Mouse (Mus musculus) stomach, postnatal 0 days (tissue): ENCODE measurements around the gene Zfp3. TPM values are rescaled to one million over a fixed set of nuclear protein-coding genes. Genes with fewer than 3 reads are reported as not detected.

ENCODE experiments used
- ATAC-seq: fragments of 200-750 bp; cut with Nextera tagmentation; 2 replicates; pipeline ENCODE4 v1.8.0; 2017; ENCODE audit not compliant: low FRiP score, low TSS enrichment
- DNase-seq: peaks from one replicate; pipeline ENCODE4 v3.0.0-alpha.2; 2016; ENCODE audit warnings: low spot score
- H3K27ac ChIP-seq: fragments of 300-500 bp; sonication (generic); replicated peaks from 2 replicates; pipeline ENCODE4 v1.5.1; 2014; ENCODE audit warnings: mild to moderate bottlenecking, control low read depth
- H3K27me3 ChIP-seq: fragments of 300-500 bp; sonication (generic); 2 replicates; pipeline ENCODE4 v1.6.1; 2014; ENCODE audit warnings: low read length; ENCODE audit not compliant: control insufficient read depth, insufficient read depth
- H3K36me3 ChIP-seq: fragments of 300-500 bp; sonication (generic); 2 replicates; pipeline ENCODE4 v1.6.1; 2014; ENCODE audit warnings: low read length, mixed read lengths; ENCODE audit not compliant: control insufficient read depth, insufficient read depth
- H3K4me1 ChIP-seq: fragments of 300-500 bp; sonication (generic); replicated peaks from 2 replicates; pipeline ENCODE4 v1.6.1; 2014; ENCODE audit warnings: antibody characterized with exemption; ENCODE audit not compliant: control insufficient read depth, insufficient read depth
- H3K4me2 ChIP-seq: fragments of 300-500 bp; sonication (generic); replicated peaks from 2 replicates; pipeline ENCODE4 v1.6.1; 2014; ENCODE audit warnings: low read depth, mild to moderate bottlenecking, control low read depth, moderate library complexity
- H3K4me3 ChIP-seq: fragments of 300-500 bp; sonication (generic); 2 replicates; pipeline ENCODE4 v1.5.1; 2014; ENCODE audit warnings: low read depth, low read length, control low read depth
- H3K9ac ChIP-seq: fragments of 300-500 bp; sonication (generic); 2 replicates; pipeline ENCODE4 v1.6.1; 2014; ENCODE audit warnings: mild to moderate bottlenecking, low read length, control low read depth, mixed read lengths
- H3K9me3 ChIP-seq: fragments of 300-500 bp; sonication (generic); 2 replicates; pipeline ENCODE4 v1.6.1; 2016; ENCODE audit warnings: low read length; ENCODE audit not compliant: control insufficient read depth
- CTCF ChIP-seq: IDR thresholded peaks from 2 replicates; pipeline ENCODE4 v1.5.1; 2016; ENCODE audit warnings: antibody characterized with exemption, low read depth, mild to moderate bottlenecking, moderate library complexity
- EP300 ChIP-seq: optimal IDR thresholded peaks from 2 replicates; pipeline ENCODE3; 2016; ENCODE audit warnings: antibody characterized with exemption
- WGBS: fragments of 180-500 bp; shearing (Covaris S2); extraction: QIAGEN DNeasy Blood & Tissue Kit; methylation state at CpG from one replicate; pipeline ENCODE4 v1.1.7; 2014; 5-methylcytosine and 5-hydroxymethylcytosine counted together
- polyA plus RNA-seq: library from polyadenylated mRNA; unstranded; fragments of >200 nt; fragmentation: Nextera tagmentation; extraction: Ambion mirVana; gene quantifications from 2 replicates; pipeline ENCODE4 v1.2.1, GENCODE M21; 2015

Gene Zfp3
- polyA plus RNA-seq, 1 experiment from 2014 or later = 3.4 TPM

DNA sequence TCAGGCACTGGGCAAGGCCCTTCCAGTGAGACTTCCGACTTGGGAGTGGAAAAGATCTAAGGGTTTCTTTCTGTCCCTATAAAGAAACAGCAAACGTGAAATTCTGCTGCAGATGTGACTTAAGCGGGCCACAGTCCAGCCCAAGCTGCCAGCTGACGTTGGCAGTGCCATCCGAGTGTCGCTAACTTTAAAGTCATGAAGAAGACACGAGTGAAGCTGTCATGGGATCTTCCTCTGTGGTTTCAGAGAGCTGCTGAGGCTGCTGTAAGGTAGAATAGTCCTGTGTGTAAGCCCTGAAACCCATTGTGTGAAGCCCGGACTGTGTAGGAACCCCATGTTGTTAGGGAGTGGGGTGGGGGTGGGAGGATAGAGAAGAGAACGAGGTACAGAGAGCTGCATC, 1.4 kb upstream of the Zfp3 start:
- Histone ChIP-seq H3K4me3 (no peak overlapping the region), H3K4me1 (peaks cover 2% of the 10 kb centered on the region; the same call in 1 of the 2 replicates), H3K4me2 (no peak overlapping the region), H3K9me3 (no peaks in the 10 kb centered on the region), H3K36me3 (no peaks in the 10 kb centered on the region), H3K27ac (no peak overlapping the region), H3K27me3 (no peaks in the 10 kb centered on the region), H3K9ac (no peak overlapping the region)
- WGBS = 86% methylated on average over 9 of the region's 9 CpGs
- ATAC-seq (no peak), DNase-seq (no peak)
- no peak for TF ChIP-seq EP300
- TF ChIP-seq CTCF = no peak

- Histone ChIP-seq H3K27me3 (no peaks in the 10 kb centered on the region), H3K27ac (peak overlapping the region; percentile 61), H3K4me1 (peaks cover 2% of the 10 kb centered on the region; the same call in 1 of the 2 replicates), H3K4me2 (peak overlapping the region; percentile 74), H3K9ac (peak overlapping the region; percentile 77), H3K36me3 (no peaks in the 10 kb centered on the region), H3K9me3 (no peaks in the 10 kb centered on the region), H3K4me3 (peak overlapping the region; percentile 65)
- ATAC-seq = no peak; the same call in 1 of the 2 replicates
- TF ChIP-seq EP300 (no peak), CTCF (no peak)
- DNase-seq = no peak
- WGBS = 27% methylated on average over 3 of the region's 3 CpGs
These were observed 450 bp upstream of the Zfp3 start for GRCm38 (mm10) chr11:70763582-70763935.

GRCm38 (mm10) chr11:70765776-70766445, 1.9 kb downstream of the Zfp3 start:
- H3K4me1 ChIP-seq = peaks cover 2% of the 10 kb centered on the region; the same call in 1 of the 2 replicates
- no peak for TF ChIP-seq EP300
- no peak for TF ChIP-seq CTCF
- H3K27ac ChIP-seq = no peak overlapping the region; the same call in 1 of the 2 replicates
- no peak overlapping the region for H3K9ac ChIP-seq
- ATAC-seq = no peak
- H3K27me3 ChIP-seq = no peaks in the 10 kb centered on the region
- no peaks in the 10 kb centered on the region; the same call in 1 of the 2 replicates for H3K36me3 ChIP-seq
- H3K4me2 ChIP-seq = no peak overlapping the region
- 61% methylated on average over 16 of the region's 16 CpGs for WGBS
- DNase-seq = no peak
- no peak overlapping the region for H3K4me3 ChIP-seq
- H3K9me3 ChIP-seq = no peaks in the 10 kb centered on the region

DNA sequence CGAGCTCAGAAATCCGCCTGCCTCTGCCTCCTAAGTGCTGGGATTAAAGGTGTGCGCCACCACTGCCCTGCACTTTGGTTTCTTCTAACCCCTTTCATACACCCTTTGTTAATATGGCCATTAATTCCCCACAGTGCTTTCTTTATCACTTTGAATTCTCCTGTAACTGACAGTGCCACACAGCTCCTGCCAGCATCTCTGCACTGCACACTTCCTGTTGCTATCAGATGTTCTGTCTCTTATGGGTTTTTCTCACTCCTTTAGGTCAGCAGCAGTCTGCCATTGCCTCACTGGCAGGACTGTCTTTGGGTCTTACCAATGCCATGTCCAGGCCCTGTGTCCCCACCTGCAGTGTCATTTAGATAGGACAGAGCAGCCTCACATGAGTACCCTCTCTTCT, 6.8 kb downstream of the Zfp3 start:
- Histone ChIP-seq H3K9ac (no peak overlapping the region), H3K9me3 (no peaks in the 10 kb centered on the region), H3K4me3 (no peak overlapping the region), H3K27me3 (no peaks in the 10 kb centered on the region), H3K4me2 (no peak overlapping the region), H3K27ac (no peak overlapping the region), H3K4me1 (no peaks in the 10 kb centered on the region), H3K36me3 (peaks cover 7% of the 10 kb centered on the region; the same call in 1 of the 2 replicates)
- WGBS = 96% methylated on average over 3 of the region's 3 CpGs
- ATAC-seq (no peak), DNase-seq (no peak)
- TF ChIP-seq EP300 (no peak), CTCF (no peak)

GRCm38 (mm10) chr11:70776830-70777571, 13.0 kb downstream of the Zfp3 start:
- H3K27ac ChIP-seq = no peak overlapping the region
- H3K4me1 ChIP-seq = no peaks in the 10 kb centered on the region
- no peaks in the 10 kb centered on the region for H3K27me3 ChIP-seq
- peak; percentile 82 for DNase-seq
- peak; percentile 87 for ATAC-seq
- H3K4me2 ChIP-seq = no peak overlapping the region
- H3K36me3 ChIP-seq = peaks cover 7% of the 10 kb centered on the region; the same call in 1 of the 2 replicates
- WGBS = 27% methylated on average over 17 of the region's 17 CpGs
- TF ChIP-seq CTCF (peak; percentile 96), EP300 (no peak)
- H3K9me3 ChIP-seq = no peaks in the 10 kb centered on the region
- H3K9ac ChIP-seq = no peak overlapping the region
- no peak overlapping the region for H3K4me3 ChIP-seq

GRCm38 (mm10) chr11:70777634-70778033, 13.6 kb downstream of the Zfp3 start:
- DNase-seq = no peak
- H3K27me3 ChIP-seq = no peaks in the 10 kb centered on the region
- H3K27ac ChIP-seq = no peak overlapping the region
- no peak for ATAC-seq
- no peak overlapping the region for H3K9ac ChIP-seq
- H3K4me3 ChIP-seq = no peak overlapping the region
- H3K9me3 ChIP-seq = no peaks in the 10 kb centered on the region
- 56% methylated on average over 6 of the region's 6 CpGs for WGBS
- H3K4me2 ChIP-seq = no peak overlapping the region
- TF ChIP-seq CTCF (no peak), EP300 (no peak)
- no peaks in the 10 kb centered on the region for H3K4me1 ChIP-seq
- H3K36me3 ChIP-seq = peaks cover 3% of the 10 kb centered on the region; the same call in 1 of the 2 replicates
